Mouse (Mus musculus) C2C12 (cell line): ENCODE measurements around the gene Adamts17.

Experiments used
- CTCF ChIP-seq: IDR thresholded peaks from one replicate; pipeline ENCODE4 v1.5.1; 2011; ENCODE audit not compliant: control insufficient read depth, insufficient read depth, insufficient read length
- FOSL1 ChIP-seq: IDR thresholded peaks from one replicate; pipeline ENCODE4 v1.8.0; 2011; ENCODE audit warnings: mild to moderate bottlenecking, low read length; ENCODE audit not compliant: poor library complexity, insufficient read depth, severe bottlenecking
- MAX ChIP-seq: IDR thresholded peaks from one replicate; pipeline ENCODE4 v1.6.1; 2011; ENCODE audit warnings: mild to moderate bottlenecking, control low read depth
- USF1 ChIP-seq: IDR thresholded peaks from one replicate; pipeline ENCODE4 v1.6.1; 2011; ENCODE audit warnings: low read depth, mild to moderate bottlenecking, control low read depth, moderate library complexity

- no peak for TF ChIP-seq CTCF
- no peak for TF ChIP-seq FOSL1
- TF ChIP-seq USF1, result no peak
- TF ChIP-seq MAX, result no peak
Measured at GRCm38 (mm10) chr7:66905941-66906340, 66.4 kb downstream of the Adamts17 start.
